In genomic region chr7:65870928-65871580, GRCm38 (mm10) we compare ENCODE assay signal across 10 mouse cellular contexts. TPM values are rescaled to one million over a fixed set of nuclear protein-coding genes. Genes with fewer than 3 reads are reported as not detected.
DNase-seq lines count a peak whose midpoint lies in the region; TF ChIP-seq lines count a peak whose summit lies in the region.
"Had no signal": no experiment of that assay in that cellular context is flagged by ENCODE, and none has a peak within 500 bp of the region (broad histone marks: within the 10 kb centered on the region; RNA-seq: fewer than 3 reads in every experiment).

No protein-coding gene starts in this region.

- peak; percentile 45 to 62 for DNase-seq in cerebellum, adult 2 months
- DNase-seq in hindbrain, embryonic 10.5 days (ENCODE audit: low spot score) = peak; percentile 59
- peak; percentile 76 for DNase-seq in left cerebral cortex, postnatal 4 days
- no peak for DNase-seq in gastrocnemius, adult 2 months
- no peak for DNase-seq in thymus, postnatal 25 days
- no peak for DNase-seq in kidney, adult 9 months
- no peak for DNase-seq in ovary, postnatal 36 days (ENCODE audit: low spot score)

- TF ChIP-seq POLR2A in cerebellum, adult 2 months (IDR thresholded peaks at IDR 0.05; ENCODE audit: borderline replicate concordance, insufficient read depth, low read length) = no peak

- peaks cover 83% of the 10 kb centered on the region for H3K4me1 ChIP-seq in E14TG2a.4 (replicated peaks; ENCODE audit: low read depth, low read length)
- no peaks in the 10 kb centered on the region; the same call in 1 of the 2 replicates for H3K4me1 ChIP-seq in cerebellum, adult 2 months (ENCODE audit: control insufficient read depth, insufficient read depth, low read length)
- H3K4me1 ChIP-seq in hindbrain, embryonic 10.5 days (replicated peaks) = peaks cover 20% of the 10 kb centered on the region
- H3K4me1 ChIP-seq: embryonic facial prominence, embryonic 12.5 days had no signal

- H3K9me3 ChIP-seq in E14TG2a.4 (ENCODE audit: low read length) = no peaks in the 10 kb centered on the region
- no peaks in the 10 kb centered on the region for H3K9me3 ChIP-seq in hindbrain, embryonic 10.5 days
- H3K9me3 ChIP-seq: embryonic facial prominence, embryonic 12.5 days; lung, embryonic 15.5 days had no signal

- no peak for TF ChIP-seq CTCF in E14TG2a.4 (conservative IDR thresholded peaks at IDR 0.05; ENCODE audit: low read length)
- TF ChIP-seq CTCF in cerebellum, adult 2 months (IDR thresholded peaks at IDR 0.05; ENCODE audit: borderline replicate concordance, insufficient read depth, low read depth, low read length) = no peak
- no peak for TF ChIP-seq CTCF in gastrocnemius, adult 2 months (IDR thresholded peaks at IDR 0.05)

- peak overlapping the region; percentile 19; the same call in 1 of the 2 replicates for H3K27ac ChIP-seq in cerebellum, adult 2 months (ENCODE audit: insufficient read depth, low read length)
- H3K27ac ChIP-seq in hindbrain, embryonic 10.5 days = peak overlapping the region; percentile 72
- H3K27ac ChIP-seq in gastrocnemius, adult 2 months = no peak overlapping the region
- H3K27ac ChIP-seq: embryonic facial prominence, embryonic 12.5 days; lung, embryonic 15.5 days had no signal

- H3K36me3 ChIP-seq in E14TG2a.4 (ENCODE audit: insufficient read depth, low read length) = no peaks in the 10 kb centered on the region
- H3K36me3 ChIP-seq in hindbrain, embryonic 10.5 days = no peaks in the 10 kb centered on the region
- H3K36me3 ChIP-seq: embryonic facial prominence, embryonic 12.5 days; lung, embryonic 15.5 days had no signal

- intact Hi-C loops in left cerebral cortex, postnatal 4 days (cut with DNase I) = no loop called here
- intact Hi-C loops in gastrocnemius, adult 2 months (cut with DNase I) = loop anchor here (10.0 kb wide), 1 partner anchor 424 kb away; no protein-coding TSS in a partner anchor

- WGBS in cerebellum, adult 2 months = 37% methylated on average over 10 of the region's 10 CpGs
- WGBS in hindbrain, embryonic 10.5 days = 26% methylated on average over 10 of the region's 10 CpGs

- no peaks in the 10 kb centered on the region; the same call in 1 of the 2 replicates for H3K27me3 ChIP-seq in E14TG2a.4 (ENCODE audit: insufficient read depth, low read length)
- H3K27me3 ChIP-seq in cerebellum, adult 2 months (ENCODE audit: control insufficient read depth, insufficient read depth, low read length) = no peaks in the 10 kb centered on the region
- peaks cover 3% of the 10 kb centered on the region; the same call in 1 of the 2 replicates for H3K27me3 ChIP-seq in hindbrain, embryonic 10.5 days (ENCODE audit: insufficient read depth, poor library complexity, severe bottlenecking)

- peak overlapping the region; percentile 35; the same call in 1 of the 2 replicates for H3K4me3 ChIP-seq in E14TG2a.4 (replicated peaks; ENCODE audit: low read length)
- no peak overlapping the region for H3K4me3 ChIP-seq in cerebellum, adult 2 months (replicated peaks; ENCODE audit: insufficient read depth, low read depth, low read length)
- peak overlapping the region; percentile 13; the same call in 1 of the 2 replicates for H3K4me3 ChIP-seq in hindbrain, embryonic 10.5 days
- H3K4me3 ChIP-seq in gastrocnemius, adult 2 months = no peak overlapping the region
- H3K4me3 ChIP-seq: embryonic facial prominence, embryonic 12.5 days; lung, embryonic 15.5 days had no signal

RNA-seq across cellular contexts. Expression of gene Pcsk6, which starts 9.5 kb away (rescaled TPM):
- polyA plus RNA-seq in cerebellum, adult 2 months (2012; rRNA removed) = 52.0 and 58.5 TPM in 2 replicates
- 1.0 and 1.2 TPM in 2 replicates for polyA plus RNA-seq in hindbrain, embryonic 10.5 days (2016; fragmentation: Nextera tagmentation; extraction: Ambion mirVana)
- 10 to 100 TPM; 15.3 to 15.7 TPM for total RNA-seq in left cerebral cortex, postnatal 4 days (2021)
- 10 to 100 TPM; 17.7 to 20.8 TPM for total RNA-seq in gastrocnemius, adult 2 months (2021)

Comparison
In these comparisons a context has a peak if more than half of its experiments do, and no peak if none do; other contexts are left out.
1. H3K4me3 ChIP-seq: peak in E14TG2a.4 (single experiment) and hindbrain, embryonic 10.5 days (single experiment); none in cerebellum, adult 2 months (single experiment) and gastrocnemius, adult 2 months (single experiment).
2. DNase-seq: peak in cerebellum, adult 2 months (2 of 2), hindbrain, embryonic 10.5 days (single experiment) and left cerebral cortex, postnatal 4 days (single experiment); none in gastrocnemius, adult 2 months (single experiment), thymus, postnatal 25 days (single experiment), kidney, adult 9 months (single experiment) and ovary, postnatal 36 days (single experiment).